Mouse (Mus musculus) testis, adult 2 months (tissue): ENCODE results near the gene Elane.

ENCODE experiments used
- CTCF ChIP-seq: fragments of 200-500 bp; IDR thresholded peaks from 2 replicates; pipeline ENCODE4 v1.5.1; 2012; ENCODE audit warnings: low read depth, mild to moderate bottlenecking, inconsistent platforms, low read length, moderate library complexity; ENCODE audit not compliant: control insufficient read depth, insufficient read depth, insufficient replicate concordance
- POLR2A ChIP-seq: fragments of 200-500 bp; IDR thresholded peaks from 2 replicates; pipeline ENCODE4 v1.6.1; 2012; ENCODE audit warnings: low read depth, mild to moderate bottlenecking, inconsistent platforms, low read length, moderate library complexity; ENCODE audit not compliant: control insufficient read depth

DNA sequence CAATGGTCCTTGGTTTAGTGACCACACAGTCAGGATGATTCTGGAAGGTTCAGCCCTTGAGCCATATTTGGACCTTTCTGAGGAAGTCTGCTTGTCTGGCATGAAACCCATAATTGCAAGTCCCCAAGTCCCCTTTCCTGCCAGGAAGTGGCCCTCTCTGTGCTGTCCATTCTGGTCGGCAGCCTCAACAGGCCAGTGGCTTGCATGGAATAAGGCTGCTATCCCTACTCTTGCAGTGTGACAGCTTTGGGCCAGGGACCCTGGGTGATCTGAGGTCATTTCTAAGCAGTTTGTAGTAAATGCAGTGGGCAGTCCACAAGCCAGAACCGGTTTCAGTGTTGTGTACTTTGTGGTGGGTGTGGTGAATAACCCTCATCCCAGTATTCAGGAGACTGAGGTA, 47.9 kb upstream of the Elane start:
- TF ChIP-seq POLR2A: no peak
- TF ChIP-seq CTCF: no peak
